Mouse (Mus musculus) ES-E14 (cell line): ENCODE data around the gene Cntrob.

Source experiments
- HCFC1 ChIP-seq: IDR thresholded peaks from 2 replicates; pipeline ENCODE4 v1.6.1; 2012; ENCODE audit warnings: low read length, inconsistent platforms, borderline replicate concordance; ENCODE audit not compliant: insufficient read depth
- MAFK ChIP-seq: IDR thresholded peaks from 2 replicates; pipeline ENCODE4 v1.6.1; 2014; ENCODE audit warnings: mild to moderate bottlenecking, low read depth, low read length, inconsistent platforms; ENCODE audit not compliant: insufficient read depth
- ZNF384 ChIP-seq: IDR thresholded peaks from 2 replicates; pipeline ENCODE4 v1.6.1; 2012; ENCODE audit warnings: low read depth, low read length, inconsistent platforms

GRCm38 (mm10) chr11:69366157-69366854 is 42.7 kb upstream of the Cntrob start:
- TF ChIP-seq HCFC1 (no peak), MAFK (no peak), ZNF384 (no peak)
